Mouse (Mus musculus) monocyte, adult 2 months (primary cell): ENCODE results near the gene Gpd1l.

ENCODE experiments used
- DNase-seq, 2 experiments: peaks; one replicate each; pipeline ENCODE4 v3.0.0; 2022; ENCODE audit warnings: low spot score in 2 of 2, low read depth in 1 of 2

Gene Gpd1l

DNA sequence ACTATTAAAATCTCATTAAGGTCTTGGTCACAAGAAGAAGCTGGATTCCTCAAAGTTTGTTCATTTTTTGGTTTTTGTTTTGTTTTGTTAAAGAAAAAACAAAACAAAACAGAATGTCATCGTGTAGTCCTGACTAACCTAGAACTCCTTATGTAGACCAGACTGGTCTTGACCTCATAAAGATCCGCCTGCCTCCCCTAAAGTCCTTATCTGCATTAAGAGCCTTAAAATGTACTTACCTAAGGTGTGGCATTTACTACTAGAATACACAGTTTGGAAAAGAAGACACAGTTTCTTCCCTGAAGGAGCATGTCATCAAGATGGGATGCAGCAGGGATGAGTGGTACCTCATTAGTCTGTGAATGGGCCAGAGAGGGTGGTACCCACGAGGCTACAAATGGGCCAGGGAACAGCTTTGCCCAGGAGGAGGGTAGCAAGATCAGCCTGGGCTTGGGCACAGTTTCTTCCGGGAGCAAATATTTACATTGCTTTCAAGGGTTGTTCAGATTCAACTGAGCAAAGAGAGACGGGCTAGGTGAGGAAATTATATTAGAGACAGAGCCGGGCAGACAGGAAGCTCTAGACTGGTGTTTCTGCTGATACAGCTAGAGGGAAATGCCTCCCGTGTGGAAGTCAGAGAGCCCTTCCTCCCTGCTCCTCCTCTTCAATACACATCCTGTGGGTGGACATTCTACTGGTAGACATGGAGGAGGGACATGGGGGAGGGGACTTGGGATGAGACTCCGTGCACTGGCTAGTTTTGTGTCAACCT lies 82.2 kb downstream of the Gpd1l start:
- no peak for DNase-seq
